Mouse (Mus musculus): ENCODE results near the gene Tacc2. TPM values are rescaled to one million over a fixed set of nuclear protein-coding genes. Genes with fewer than 3 reads are reported as not detected.
"Not testable (repeated sequence)": the region's sequence is repeated elsewhere in the genome, so short reads cannot be mapped to it uniquely, and the experiment has no call there.

Gene Tacc2
- polyA plus RNA-seq, 1 experiment from 2014 or later: 44.8 TPM

DNA sequence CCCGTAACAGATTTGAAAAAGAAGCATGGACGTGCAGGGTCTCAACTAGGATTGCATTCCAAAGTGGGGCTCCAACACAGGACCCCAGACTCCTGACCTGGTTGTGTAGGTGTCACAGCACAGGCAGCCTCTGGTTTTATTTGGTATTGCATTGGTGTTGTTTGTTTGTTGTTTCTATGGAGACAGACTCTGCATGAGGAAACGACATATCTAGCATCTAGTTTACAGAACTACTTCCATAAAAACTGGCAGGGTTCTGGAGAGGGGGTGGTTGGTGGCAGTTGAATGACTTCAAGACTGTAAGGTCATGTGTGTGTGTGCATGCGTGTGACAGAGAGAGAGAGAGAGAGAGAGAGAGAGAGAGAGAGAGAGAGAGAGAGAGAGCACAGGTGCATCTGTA lies 70.8 kb downstream of the Tacc2 start:
- no peaks in the 10 kb centered on the region for H3K27me3 ChIP-seq (ENCODE audit: insufficient read depth, poor library complexity, severe bottlenecking)
- 65% methylated on average over 4 of the region's 4 CpGs for WGBS
- peak overlapping the region; percentile 98 for H3K27ac ChIP-seq

DNA sequence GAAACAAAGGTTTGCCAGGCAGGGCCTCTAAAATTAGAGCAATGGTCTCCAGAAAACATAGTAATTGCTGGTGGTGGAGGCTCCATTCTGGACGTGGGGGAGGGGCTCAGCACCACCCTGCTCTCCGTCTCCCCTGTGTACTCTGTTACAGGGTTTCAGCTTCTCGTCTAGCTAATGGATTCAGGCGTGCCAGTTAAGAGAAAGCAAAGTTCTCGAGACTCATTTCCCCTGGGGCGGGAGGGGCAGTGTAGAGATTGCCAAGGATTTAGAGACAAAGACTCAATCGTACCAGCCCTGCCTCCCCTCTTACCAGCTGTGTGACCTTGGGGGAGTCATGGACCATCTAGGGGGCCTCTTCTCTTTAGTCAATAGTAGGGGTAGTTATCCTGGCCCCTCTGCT lies 72.0 kb downstream of the Tacc2 start:
- Histone ChIP-seq H3K4me1 (peaks cover 67% of the 10 kb centered on the region), H3K27ac (peak overlapping the region; percentile 98), H3K9me3 (no peaks in the 10 kb centered on the region), H3K4me3 (no peak overlapping the region), H3K27me3 (ENCODE audit: insufficient read depth, poor library complexity, severe bottlenecking) (no peaks in the 10 kb centered on the region), H3K36me3 (no peaks in the 10 kb centered on the region)
- WGBS: 42% methylated on average over 7 of the region's 7 CpGs
- DNase-seq (ENCODE audit: low spot score): no peak

More for the DNA sequence above, 70.8 kb downstream of the Tacc2 start:
- Histone ChIP-seq H3K4me1 (peaks cover 60% of the 10 kb centered on the region), H3K9me3 (no peaks in the 10 kb centered on the region), H3K4me3 (peak overlapping the region; percentile 75; the same call in 1 of the 2 replicates), H3K36me3 (no peaks in the 10 kb centered on the region)
- DNase-seq (ENCODE audit: low spot score): no peak

DNA sequence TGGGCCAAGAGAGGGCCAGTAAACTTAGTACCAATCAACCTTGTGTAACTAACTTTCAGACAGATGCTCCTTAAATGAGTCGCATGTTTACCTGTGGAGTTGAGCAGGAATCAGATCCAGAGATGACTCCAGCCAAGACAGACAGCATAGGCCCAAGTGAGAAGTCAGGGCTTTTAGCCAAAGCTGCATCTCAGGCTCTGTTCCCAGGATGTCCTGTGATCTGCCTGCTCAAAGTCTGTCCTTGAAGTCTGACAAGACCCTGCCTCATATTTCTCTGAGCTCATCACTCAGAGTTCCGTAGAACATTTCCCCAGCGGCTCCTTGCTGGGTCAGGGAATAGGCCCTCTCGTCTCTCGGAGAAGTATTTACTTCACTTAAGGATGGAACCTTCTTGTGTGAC lies 73.4 kb downstream of the Tacc2 start:
- Histone ChIP-seq H3K27me3 (ENCODE audit: insufficient read depth, poor library complexity, severe bottlenecking) (no peaks in the 10 kb centered on the region), H3K4me1 (peaks cover 75% of the 10 kb centered on the region), H3K27ac (no peak overlapping the region), H3K4me3 (no peak overlapping the region), H3K9me3 (no peaks in the 10 kb centered on the region), H3K36me3 (no peaks in the 10 kb centered on the region)
- WGBS: 80% methylated on average over 5 of the region's 5 CpGs
- no peak for DNase-seq (ENCODE audit: low spot score)

DNA sequence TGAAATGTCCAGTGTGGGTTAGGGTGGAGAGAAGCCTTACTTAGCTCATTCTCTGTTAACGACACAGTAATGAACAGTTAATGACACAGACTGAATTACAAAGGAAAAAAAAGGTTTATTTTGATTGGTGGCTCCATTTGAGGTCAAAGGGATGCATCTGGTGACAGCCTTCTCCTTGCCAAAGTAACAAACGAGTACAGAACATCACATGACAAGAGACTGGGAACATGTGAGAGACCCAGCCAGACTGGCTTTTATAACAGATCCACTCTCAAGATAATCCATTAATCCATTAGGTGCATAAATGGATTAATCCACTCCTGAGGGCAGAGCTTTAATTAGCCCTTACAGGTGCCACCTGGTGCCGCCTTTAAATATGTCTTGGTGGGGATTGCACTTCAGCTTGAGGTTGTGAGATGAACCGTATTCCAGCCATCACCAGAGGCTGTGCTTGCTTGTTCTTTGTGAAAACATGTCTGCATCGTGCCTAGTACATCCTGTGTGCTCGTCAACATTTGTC lies 75.9 kb downstream of the Tacc2 start:
- Histone ChIP-seq H3K4me3 (no peak overlapping the region), H3K27me3 (ENCODE audit: insufficient read depth, poor library complexity, severe bottlenecking) (no peaks in the 10 kb centered on the region), H3K4me1 (peaks cover 87% of the 10 kb centered on the region), H3K36me3 (no peaks in the 10 kb centered on the region), H3K9me3 (no peaks in the 10 kb centered on the region), H3K27ac (peak overlapping the region; percentile 86; the same call in 1 of the 2 replicates)
- DNase-seq (ENCODE audit: low spot score): no peak
- whole genome bisulfite sequencing: 73% methylated on average over 6 of the region's 6 CpGs

DNA sequence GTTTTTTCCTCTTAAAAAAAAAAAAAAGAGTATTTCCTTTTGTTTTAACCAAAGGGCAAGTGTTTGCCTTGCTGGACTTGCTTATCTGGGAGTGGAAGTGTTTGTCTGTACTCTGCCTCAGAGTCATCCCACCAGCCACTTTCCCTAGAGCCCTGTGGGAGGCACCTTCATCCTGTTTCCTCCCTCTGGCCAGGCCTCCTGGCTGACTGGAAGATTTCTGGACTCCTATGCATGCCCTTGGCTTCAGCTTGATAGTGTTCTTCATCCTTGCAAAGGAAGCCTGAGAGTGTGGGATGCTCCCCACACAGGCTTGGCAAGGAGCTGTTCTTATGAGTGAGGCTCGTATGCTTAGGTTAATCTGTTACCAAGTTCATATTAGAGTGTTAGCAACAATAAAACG lies 77.3 kb downstream of the Tacc2 start:
- H3K4me1 ChIP-seq: peaks cover 80% of the 10 kb centered on the region
- H3K36me3 ChIP-seq: no peaks in the 10 kb centered on the region; the same call in 1 of the 2 replicates
- H3K4me3 ChIP-seq: no peak overlapping the region
- no peaks in the 10 kb centered on the region for H3K9me3 ChIP-seq
- H3K27ac ChIP-seq: peak overlapping the region; percentile 86
- no peak for DNase-seq (ENCODE audit: low spot score)
- 40% methylated on average over 2 of the region's 2 CpGs for WGBS
- H3K27me3 ChIP-seq (ENCODE audit: insufficient read depth, poor library complexity, severe bottlenecking): no peaks in the 10 kb centered on the region

DNA sequence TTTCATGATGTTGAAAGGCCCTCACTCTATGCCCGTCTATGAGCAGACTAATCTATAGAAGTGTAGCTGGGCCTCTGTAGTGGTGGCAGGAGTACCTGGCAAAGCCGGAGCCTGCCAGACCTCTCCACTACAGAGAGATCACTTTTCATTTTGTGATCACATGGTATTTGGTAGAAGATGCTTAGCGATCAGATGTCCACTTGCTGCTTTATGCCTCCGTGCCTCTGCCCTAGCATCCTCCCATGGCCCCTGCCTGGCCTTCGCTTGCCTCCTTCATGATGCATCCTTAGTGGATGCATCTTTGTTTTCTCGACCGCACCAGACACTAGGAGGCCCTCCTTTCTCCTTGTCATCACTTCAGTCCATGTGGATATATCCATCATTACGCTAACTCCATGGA lies 79.7 kb downstream of the Tacc2 start:
- WGBS: 89% methylated on average over 8 of the region's 8 CpGs
- Histone ChIP-seq H3K9me3 (no peaks in the 10 kb centered on the region), H3K4me1 (peaks cover 72% of the 10 kb centered on the region), H3K4me3 (no peak overlapping the region), H3K36me3 (no peaks in the 10 kb centered on the region; the same call in 1 of the 2 replicates), H3K27ac (peak overlapping the region; percentile 78), H3K27me3 (ENCODE audit: insufficient read depth, poor library complexity, severe bottlenecking) (no peaks in the 10 kb centered on the region)
- no peak for DNase-seq (ENCODE audit: low spot score)

DNA sequence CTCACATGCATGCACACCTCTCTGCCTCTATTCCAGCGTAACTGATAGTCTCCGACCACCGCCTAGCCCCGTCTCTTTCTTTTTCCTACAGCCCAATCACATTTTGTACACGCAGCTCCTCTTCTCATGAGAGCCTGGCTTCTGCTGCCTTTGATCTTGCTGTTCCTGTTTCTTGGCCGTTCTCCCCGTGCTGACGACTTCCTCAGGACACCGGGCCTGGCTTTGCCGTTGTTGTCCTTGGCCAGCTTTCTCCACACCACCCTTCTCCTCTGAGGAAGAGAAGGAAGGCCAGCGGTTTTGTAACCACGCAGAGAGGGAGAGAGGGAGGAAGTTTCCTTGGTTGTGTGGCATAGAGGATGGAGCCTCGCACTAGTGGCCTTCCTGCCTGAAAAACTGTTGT lies 80.5 kb downstream of the Tacc2 start:
- Histone ChIP-seq H3K4me3 (0 out of 2 replicates have a peak overlapping the region, but pooled peaks have one; percentile 8), H3K4me1 (peaks cover 72% of the 10 kb centered on the region), H3K27ac (peak overlapping the region; percentile 70), H3K9me3 (no peaks in the 10 kb centered on the region), H3K27me3 (ENCODE audit: insufficient read depth, poor library complexity, severe bottlenecking) (no peaks in the 10 kb centered on the region), H3K36me3 (no peaks in the 10 kb centered on the region; the same call in 1 of the 2 replicates)
- 60% methylated on average over 13 of the region's 13 CpGs for WGBS
- DNase-seq (ENCODE audit: low spot score): no peak

DNA sequence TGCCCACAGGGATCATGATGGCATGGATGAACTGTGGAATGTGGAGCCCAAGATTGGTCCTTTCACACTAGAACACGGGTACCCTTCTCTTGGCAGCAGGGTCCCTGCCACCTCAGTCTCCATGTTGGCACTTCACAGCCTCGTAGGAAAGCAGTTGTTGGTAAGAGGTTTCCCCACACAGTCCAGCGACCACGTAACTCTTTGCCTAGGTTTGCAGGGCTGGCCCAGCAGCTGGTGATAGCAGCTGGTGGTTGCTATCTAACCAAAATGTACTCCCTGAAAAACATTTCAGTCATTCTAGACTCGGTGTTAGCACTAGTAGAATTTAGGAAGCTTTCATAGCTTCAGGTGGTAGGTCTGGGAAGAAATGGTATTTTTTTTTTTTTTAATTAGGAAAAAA lies 81.9 kb downstream of the Tacc2 start:
- H3K27ac ChIP-seq: 0 out of 2 replicates have a peak overlapping the region, but pooled peaks have one; percentile 29
- 0 out of 2 replicates have a peak, but pooled peaks cover 7% of the 10 kb centered on the region for H3K9me3 ChIP-seq
- H3K36me3 ChIP-seq: peaks cover 12% of the 10 kb centered on the region
- no peak for DNase-seq (ENCODE audit: low spot score)
- no peak overlapping the region for H3K4me3 ChIP-seq
- WGBS: 84% methylated on average over 5 of the region's 5 CpGs
- H3K27me3 ChIP-seq (ENCODE audit: insufficient read depth, poor library complexity, severe bottlenecking): no peaks in the 10 kb centered on the region
- peaks cover 61% of the 10 kb centered on the region for H3K4me1 ChIP-seq

DNA sequence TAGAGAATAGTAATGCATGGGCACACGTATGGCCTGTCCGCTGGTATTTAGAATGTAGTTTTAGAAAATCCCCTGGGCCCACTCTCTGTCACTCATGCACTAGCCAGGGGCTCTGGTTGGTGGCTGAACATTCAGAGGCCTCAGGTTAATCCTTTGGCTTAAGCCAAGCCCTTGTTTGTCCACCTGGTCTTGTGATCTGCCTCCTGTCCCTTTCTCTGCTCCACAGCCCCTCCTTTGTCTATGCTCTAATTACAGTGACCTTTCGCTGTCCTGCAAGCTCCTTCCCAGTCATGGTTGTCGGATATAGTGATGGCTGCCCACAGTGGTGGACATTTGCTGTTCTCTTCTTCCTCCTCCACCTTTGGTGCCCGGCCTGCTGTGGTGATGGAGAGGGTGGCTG lies 85.0 kb downstream of the Tacc2 start:
- WGBS: 74% methylated on average over 5 of the region's 5 CpGs
- H3K27ac ChIP-seq: peak overlapping the region; percentile 78
- H3K9me3 ChIP-seq: 0 out of 2 replicates have a peak, but pooled peaks cover 7% of the 10 kb centered on the region
- DNase-seq (ENCODE audit: low spot score): no peak
- peaks cover 30% of the 10 kb centered on the region for H3K36me3 ChIP-seq
- H3K4me3 ChIP-seq: no peak overlapping the region
- no peaks in the 10 kb centered on the region for H3K27me3 ChIP-seq (ENCODE audit: insufficient read depth, poor library complexity, severe bottlenecking)
- H3K4me1 ChIP-seq: peaks cover 38% of the 10 kb centered on the region

DNA sequence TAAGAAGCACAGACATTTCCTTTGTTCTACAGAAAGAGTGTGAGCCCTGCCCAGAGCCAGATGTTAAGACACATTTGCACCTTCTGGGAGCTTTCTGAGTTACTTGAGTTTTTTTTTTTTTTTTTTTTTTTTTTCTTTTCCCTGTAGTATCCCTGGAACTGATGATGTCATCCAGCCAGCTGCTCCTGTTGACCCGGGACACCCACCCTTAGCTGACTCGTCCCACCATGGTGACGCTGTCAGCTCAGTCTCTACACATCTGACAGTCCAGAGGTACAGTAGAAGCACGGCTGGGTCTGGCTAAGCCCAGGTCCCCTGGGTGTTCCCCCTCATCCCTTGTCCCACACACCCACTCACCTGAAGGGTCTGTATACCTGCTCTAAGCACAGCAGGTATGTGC lies 85.6 kb downstream of the Tacc2 start:
- H3K4me1 ChIP-seq: peaks cover 36% of the 10 kb centered on the region
- peaks cover 30% of the 10 kb centered on the region for H3K36me3 ChIP-seq
- no peak for DNase-seq (ENCODE audit: low spot score)
- H3K9me3 ChIP-seq: 0 out of 2 replicates have a peak, but pooled peaks cover 7% of the 10 kb centered on the region
- 50% methylated on average over 4 of the region's 4 CpGs for WGBS
- no peaks in the 10 kb centered on the region for H3K27me3 ChIP-seq (ENCODE audit: insufficient read depth, poor library complexity, severe bottlenecking)
- peak overlapping the region; percentile 78 for H3K27ac ChIP-seq
- H3K4me3 ChIP-seq: no peak overlapping the region

DNA sequence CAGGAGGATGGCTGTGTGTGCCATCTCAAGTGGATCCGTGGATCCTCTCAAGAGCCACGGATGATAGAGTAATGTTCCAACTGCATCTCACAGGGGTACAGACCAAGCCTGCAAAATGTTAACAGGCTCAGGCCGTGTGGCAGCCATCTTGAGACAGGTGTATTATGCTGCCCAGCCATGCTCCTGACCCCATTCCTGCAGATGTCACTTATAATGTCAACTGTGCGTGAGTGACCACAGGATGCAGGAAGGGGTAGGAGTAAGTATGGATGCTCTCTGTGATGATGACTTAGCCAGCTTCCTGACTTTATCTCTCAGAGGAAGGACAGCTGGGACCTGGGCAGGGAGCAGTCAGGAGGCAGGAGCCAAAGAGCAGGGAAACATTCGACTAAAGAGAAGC lies 86.8 kb downstream of the Tacc2 start:
- H3K27me3 ChIP-seq (ENCODE audit: insufficient read depth, poor library complexity, severe bottlenecking): no peaks in the 10 kb centered on the region

DNA sequence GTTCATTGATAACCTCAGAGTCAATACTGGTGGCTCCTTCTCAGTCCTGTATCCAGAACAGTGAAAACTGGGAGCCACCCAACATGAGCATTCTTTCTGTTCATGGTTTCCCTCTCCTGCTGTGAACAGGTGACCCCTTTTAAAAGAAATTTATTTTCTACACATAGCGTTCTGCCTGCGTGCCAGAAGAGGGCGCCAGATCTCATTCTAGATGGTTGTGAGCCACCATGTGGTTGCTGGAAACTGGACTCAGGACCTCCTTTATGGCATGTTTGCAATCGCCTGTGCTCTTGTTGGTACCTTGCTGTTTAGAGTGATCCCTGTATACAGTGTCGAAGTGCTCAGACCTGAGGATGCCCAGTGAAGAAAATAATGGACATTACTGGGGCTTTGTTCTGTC lies 87.4 kb downstream of the Tacc2 start:
- 84% methylated on average over 5 of the region's 5 CpGs for WGBS
- no peak for DNase-seq (ENCODE audit: low spot score)
- H3K27ac ChIP-seq: no peak overlapping the region
- H3K36me3 ChIP-seq: peaks cover 30% of the 10 kb centered on the region
- H3K4me1 ChIP-seq: peaks cover 45% of the 10 kb centered on the region
- no peaks in the 10 kb centered on the region for H3K27me3 ChIP-seq (ENCODE audit: insufficient read depth, poor library complexity, severe bottlenecking)
- 0 out of 2 replicates have a peak, but pooled peaks cover 7% of the 10 kb centered on the region for H3K9me3 ChIP-seq
- no peak overlapping the region for H3K4me3 ChIP-seq

More for the DNA sequence above, 86.8 kb downstream of the Tacc2 start:
- DNase-seq (ENCODE audit: low spot score): no peak
- Histone ChIP-seq H3K9me3 (0 out of 2 replicates have a peak, but pooled peaks cover 7% of the 10 kb centered on the region), H3K4me3 (no peak overlapping the region), H3K36me3 (peaks cover 30% of the 10 kb centered on the region), H3K27ac (no peak overlapping the region), H3K4me1 (peaks cover 40% of the 10 kb centered on the region)
- 92% methylated on average over 5 of the region's 5 CpGs for WGBS

DNA sequence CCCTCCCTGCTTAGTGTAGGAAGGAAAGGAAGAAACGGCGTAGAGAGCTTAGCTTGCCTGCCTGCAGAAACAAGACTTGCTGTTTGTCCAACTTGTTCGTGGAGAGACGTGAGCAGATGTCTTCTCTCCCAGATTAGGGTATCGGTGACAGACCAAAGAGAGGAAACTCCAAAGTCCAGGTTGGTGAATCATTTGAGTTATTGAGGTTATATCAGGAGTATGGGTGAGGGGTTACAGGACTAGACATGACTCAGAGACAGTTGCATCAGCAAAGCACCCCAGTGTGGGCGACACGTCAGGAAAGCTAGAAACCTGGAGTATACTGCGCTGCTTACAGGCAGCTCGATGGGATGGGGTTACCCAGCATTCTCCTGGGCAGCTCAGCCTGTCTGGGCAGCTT lies 88.1 kb downstream of the Tacc2 start:
- H3K4me1 ChIP-seq: peaks cover 52% of the 10 kb centered on the region

DNA sequence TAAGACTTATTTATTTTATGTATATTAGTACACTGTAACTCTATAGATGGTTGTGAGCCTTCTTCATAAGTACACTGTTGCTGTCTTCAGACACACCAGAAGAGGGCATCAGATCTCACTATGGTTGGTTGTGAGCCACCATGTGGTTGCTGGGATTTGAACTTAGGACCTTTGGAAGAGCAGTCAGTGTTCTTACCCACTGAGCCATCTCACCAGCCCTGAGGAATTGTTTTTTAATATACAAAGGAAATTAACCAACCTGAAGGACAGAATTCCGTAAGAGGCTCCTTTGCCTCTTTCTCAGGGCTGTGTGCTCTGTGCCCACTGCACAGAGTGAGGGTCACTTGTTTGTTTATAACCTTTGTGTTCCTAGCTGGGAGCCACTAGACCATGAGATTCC lies 90.8 kb downstream of the Tacc2 start:
- H3K27me3 ChIP-seq (ENCODE audit: insufficient read depth, poor library complexity, severe bottlenecking); DNase-seq (ENCODE audit: low spot score); H3K9me3 ChIP-seq; H3K4me3 ChIP-seq: not testable (repeated sequence)
- Histone ChIP-seq H3K36me3 (peaks cover 29% of the 10 kb centered on the region), H3K4me1 (peaks cover 62% of the 10 kb centered on the region), H3K27ac (peak overlapping the region; percentile 84)
- 90% methylated on average over 1 of the region's 1 CpGs for WGBS

More for the DNA sequence above, 88.1 kb downstream of the Tacc2 start:
- Histone ChIP-seq H3K4me3 (no peak overlapping the region), H3K27ac (no peak overlapping the region), H3K27me3 (ENCODE audit: insufficient read depth, poor library complexity, severe bottlenecking) (no peaks in the 10 kb centered on the region), H3K36me3 (peaks cover 30% of the 10 kb centered on the region), H3K9me3 (0 out of 2 replicates have a peak, but pooled peaks cover 7% of the 10 kb centered on the region)
- no peak for DNase-seq (ENCODE audit: low spot score)
- 95% methylated on average over 9 of the region's 9 CpGs for WGBS

All from heart, embryonic 10.5 days (tissue).